Mouse (Mus musculus) 3134 (cell line): ENCODE measurements around the gene Napb.
A peak's percentile ranks its signal among the peaks of the same experiment; 100 is the strongest.
"Not testable (repeated sequence)": the region's sequence is repeated elsewhere in the genome, so short reads cannot be mapped to it uniquely, and the experiment has no call there.

Source experiments
- DNase-seq: peaks from one replicate; pipeline ENCODE4 v3.0.0-alpha.2; 2011; ENCODE audit warnings: low spot score; ENCODE audit not compliant: insufficient read length; ENCODE audit errors: extremely low read depth

Napb gene

DNA sequence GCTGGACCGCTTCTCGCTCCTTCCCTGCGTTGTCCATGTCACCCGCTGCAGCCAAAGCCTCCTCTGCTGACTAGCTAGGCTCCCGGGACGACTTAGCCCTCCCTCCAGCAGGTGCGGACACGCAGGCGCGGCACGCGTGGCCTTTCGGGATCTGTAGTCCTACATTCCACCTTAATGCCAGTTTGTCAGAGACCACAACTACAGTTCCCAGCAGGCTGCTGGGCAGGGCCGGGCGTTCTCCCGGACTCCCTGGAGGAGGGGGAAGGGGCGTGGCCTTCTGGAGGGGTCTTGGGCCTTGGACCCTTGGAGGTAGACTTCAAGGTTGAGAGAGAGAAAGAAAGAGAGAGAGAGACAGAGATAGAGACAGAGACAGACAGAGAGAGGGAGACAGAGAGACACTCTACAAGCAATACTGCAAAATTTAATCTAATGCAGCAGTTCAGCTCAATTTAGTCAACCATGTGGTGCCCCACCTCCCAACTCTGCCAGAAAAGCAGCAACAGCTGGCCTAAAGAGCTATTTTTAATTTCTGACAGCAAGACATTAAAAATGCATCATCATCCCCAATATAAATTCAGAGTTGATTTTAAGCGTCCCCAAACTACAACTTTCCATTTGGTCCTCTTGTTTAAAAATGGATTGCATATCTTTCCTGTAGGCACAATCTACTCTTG, at the start of gene Napb:
Gene Napb, minus strand, starts transcription at position 141 of the 674 bp plus-strand sequence.
- peak; percentile 94 for DNase-seq

DNA sequence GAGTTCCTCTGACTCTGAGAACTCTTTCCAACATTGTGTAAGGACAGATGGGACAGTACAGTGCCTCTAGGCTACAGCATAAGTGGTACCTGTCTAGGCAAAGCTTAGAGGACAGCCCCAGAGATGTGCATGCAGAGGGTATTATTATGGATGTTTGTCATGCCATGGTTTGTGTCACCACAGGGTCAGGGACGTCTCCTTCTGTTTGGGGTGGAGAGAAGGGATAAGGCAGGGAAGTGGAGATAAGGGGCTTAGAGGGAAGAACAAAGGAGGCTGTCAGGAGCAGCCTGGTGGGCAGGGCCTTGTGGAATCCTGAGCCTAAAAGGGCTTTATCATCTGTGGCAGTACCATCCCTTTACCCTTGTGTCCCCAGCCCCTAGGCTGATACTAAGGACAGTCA, 49.4 kb upstream of the Napb start, which contains the start of gene 8030411F24Rik:
Gene 8030411F24Rik, plus strand, starts transcription at position 301 of the 400 bp plus-strand sequence.
- no peak for DNase-seq

DNA sequence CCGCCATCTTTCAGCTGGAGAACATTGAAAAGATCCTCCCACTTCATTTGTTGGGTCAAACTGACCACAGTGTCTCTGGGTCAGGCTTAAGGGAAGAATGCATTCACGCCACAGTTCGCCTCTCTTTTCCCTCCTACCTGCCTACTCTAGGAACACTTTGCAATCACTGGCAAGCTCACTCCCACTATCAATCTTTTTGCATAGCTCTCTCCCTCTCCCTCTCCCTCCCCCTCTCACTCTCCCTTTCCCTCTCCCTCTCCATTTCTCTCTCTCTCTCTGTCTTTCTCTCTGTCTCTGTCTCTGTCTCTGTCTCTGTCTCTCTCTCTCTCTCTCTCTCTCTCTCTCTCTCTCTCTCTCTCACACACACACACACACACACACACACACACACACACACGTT, 39.1 kb upstream of the Napb start, which contains the start of gene Cst11:
Gene Cst11, minus strand, starts transcription at position 101 of the 400 bp plus-strand sequence.
- not testable (repeated sequence) for DNase-seq

DNA sequence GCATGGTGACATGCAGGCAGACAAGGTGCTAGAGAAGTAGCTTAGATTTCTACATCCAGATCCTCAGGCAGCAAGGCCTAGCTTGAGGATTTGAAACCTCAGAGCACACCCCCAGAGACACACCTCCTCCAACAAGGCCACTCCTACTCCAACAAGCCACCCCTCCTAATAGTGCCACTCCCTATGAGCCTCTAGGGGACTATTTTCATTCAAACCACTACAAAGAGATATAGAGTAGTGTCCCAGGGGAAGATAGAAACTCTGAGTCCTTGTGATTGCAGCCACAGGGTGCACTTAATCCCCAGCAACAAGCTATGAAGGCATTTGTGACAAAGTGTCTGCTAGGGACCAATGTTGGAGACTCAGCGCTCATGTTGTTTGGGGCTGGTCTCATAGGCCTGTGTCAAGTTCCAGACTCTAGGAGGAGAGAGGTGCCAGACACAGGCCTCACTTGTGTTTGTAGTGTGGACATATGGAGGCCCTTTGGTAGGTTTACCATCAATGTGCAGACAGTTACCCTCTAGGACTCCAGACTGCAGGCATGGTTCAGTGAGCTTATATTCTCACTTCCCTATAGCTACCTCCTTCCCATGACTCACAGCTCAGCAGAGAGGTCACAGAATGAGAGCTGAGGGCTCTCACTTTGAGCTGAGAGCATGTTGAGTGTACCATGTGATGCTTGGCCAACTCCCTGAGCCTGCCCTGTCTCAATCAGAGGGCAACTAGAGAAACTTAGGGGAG, 31.6 kb upstream of the Napb start:
- DNase-seq = no peak

DNA sequence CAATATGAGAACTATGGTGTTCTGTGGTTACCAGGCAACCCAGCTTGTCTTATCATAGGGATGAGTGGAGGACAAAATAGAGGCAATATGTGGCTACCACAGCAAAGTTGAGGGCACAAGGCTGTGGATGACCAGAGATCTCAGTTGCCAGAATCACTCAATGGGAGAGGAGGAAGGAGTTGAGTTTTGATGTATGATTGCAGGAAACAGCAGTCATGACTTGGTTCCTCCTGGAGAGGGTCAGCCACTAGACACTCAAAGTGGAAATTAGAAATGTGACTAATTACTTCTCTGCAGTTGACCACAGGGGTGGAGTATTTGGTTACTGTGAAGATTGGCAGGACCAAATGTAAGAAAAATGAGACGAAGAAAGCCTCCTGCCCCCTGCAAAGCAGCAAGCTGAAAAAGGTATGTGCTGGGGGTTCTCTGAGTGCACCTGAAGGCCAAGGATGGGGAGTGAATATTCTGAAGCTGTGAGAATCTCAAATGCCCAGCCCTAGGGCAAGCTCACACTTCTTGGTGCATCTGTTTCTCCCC, 22.1 kb upstream of the Napb start:
- DNase-seq = no peak

DNA sequence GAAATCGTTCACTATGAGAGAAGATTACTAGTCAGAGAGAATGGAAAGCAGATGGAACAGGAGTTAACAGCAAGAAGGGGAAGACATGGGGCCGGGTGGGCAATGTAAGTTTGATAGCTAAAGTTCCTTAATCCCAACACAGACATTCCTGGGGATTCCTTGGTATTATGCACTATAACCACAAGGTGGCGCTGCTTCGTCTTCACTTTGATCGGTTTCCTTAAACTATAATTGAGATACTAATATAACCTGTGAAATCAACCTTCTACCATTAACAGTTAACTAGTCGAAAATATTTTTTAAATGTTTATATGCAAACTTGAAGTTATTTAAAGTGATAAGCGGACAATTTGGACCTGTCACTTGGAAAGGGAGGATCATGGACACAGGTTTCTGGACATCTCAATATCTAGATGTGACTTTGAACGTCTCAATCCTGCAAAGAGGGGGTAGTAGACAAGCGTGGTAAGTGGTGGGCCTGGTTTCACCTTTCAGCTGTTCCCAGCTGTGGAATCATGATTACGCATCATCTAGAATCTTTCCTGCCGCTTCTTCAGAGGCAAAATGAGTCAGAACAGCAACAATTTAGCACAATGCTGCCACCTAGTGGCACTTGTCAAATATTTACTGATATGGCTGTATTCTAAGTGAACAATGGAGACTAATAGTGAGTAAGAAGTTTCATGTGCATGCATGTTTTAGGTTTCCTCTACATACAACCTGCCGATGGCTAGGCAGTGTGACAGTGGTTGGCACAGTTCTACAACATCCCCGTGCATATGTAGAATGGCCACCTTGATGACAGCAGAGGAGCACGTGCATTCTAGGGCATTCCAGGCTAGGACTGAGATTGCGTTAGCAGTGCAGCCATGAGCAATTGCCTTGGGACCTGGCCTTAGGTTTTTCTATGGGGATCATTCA, 19.9 kb upstream of the Napb start:
- DNase-seq = peak; percentile 46

DNA sequence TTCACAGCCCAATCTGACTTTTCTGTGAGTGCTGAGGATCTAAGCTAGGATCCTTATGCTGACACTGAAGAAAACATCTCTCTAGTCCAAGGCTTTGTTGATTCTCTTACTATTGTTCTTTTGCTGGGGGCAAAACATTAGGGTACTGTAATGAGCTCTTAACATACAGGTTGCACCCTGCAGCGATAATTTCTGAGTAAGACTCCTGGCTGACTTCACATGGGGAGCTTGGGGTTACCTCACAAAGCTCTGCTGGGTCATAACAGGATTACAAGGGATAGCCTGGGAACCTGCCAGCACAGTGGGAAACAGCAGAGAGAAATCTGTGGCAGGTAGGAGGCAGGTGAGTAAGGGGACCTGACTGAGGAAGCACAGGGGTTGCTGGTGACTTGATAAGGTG, 17.8 kb upstream of the Napb start, which contains the start of gene Cstl1:
Gene Cstl1, plus strand, starts transcription at position 301 of the 400 bp plus-strand sequence.
- no peak for DNase-seq

DNA sequence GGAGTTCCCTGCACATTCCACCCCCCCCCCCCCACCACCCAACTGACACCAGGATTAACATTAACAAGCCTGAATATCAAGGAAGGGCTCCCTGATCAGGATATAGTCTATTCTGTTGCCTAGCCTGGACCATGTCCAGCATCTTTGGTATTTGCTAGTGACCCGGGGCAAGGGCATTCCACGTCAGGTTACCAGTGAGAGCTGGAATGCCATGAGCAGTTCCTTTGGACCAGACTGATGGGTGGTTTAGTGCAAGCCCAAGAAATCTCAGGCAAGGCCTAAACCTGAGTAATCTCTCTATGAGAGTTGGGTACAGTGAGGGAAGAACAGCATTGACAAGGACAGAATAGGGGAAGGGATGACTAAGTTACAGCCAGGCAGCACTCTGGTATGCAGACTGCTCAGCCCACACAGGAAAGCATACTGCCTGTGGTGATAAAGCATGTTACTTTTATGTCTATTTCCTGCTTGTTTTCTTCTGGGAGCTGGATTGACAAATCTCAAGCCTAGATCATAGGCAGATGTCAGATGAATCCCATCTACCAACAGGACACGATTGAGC, 11.7 kb upstream of the Napb start:
- no peak for DNase-seq

DNA sequence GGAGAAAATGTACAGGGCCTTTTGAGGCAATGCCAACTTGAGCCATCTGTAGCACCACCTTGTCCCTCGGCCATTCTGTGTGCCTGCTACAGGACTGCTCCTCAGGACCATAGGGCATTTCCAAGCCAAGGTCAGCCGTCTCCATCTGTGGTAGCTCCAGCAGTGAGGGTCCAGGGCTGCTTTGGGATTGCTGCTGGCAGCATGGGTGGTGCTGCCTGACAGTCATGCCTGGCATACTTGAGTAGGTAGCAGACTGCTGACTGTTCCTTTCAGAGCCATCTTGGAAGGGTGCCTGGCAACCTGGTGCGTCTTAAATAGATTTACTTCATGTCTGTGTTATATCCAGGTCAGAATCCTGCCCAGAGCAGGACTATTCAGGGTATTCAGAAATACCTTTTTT, 10.7 kb upstream of the Napb start:
- no peak for DNase-seq

DNA sequence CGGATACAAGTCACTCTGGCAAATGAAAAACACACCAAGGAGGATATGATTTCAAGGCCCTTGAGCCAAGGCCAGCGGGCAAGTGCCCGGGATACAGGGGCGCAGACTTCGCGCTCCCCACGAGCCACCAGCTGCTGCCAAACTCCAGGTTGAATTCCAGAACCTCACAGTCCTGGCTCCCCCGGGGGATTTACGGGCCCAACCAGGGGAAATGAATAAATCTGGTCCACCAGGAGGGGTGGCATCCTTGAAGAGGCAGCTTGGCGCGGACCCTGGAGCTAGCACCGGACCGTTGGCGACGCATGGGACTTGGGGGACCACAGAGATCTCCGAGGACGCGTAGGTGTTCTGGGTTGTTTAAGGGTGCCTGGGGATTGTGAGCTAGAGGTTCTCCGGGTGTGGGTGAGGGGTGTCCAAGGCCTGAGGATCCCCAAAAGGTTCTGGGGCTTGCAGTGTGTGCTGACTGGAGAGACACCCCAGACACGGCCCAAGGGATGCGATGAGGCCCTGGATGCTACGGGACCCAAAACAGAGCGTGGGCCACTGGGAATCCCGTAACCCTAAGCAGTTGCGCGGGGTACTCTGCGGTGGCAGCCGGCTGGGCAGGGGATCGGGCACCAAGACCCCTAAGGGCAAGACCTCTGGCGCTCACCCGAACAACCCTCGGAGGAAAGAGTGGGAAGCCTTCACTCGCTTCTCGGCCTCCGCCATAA, 497 bp downstream of the Napb start:
- peak; percentile 69 for DNase-seq

DNA sequence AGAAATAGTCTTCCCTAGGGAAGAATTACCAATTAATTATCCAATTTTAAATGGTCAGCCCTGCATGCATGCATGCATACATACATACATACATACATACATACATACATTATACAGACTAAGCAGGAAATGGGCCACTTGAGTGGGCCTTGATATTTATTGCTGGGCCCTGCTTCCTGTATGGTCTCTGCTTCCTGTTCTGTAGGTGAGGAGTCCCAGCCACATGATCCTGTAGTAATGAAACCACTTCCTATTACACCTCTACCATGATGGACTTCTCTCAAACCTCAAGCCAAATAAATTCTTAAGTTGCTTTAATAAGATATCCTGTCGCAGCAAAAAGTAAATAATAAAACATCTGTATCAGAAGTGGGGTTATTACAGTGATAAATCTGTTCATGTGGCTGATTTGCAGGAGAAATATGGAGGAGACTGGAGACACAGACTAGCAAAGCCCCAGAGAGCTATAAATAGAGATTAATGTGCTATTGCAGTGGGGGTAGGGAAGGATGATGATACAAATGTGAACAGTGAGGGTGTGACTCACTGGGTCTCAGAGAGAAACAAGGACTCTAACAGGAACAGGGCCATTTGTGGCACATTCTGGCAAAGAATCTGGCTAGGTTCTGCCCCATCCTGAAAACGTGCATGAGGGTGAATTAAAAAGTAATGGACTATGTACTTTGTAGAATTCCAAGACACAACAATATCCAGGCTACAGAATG, 12.8 kb downstream of the Napb start:
- peak; percentile 43 for DNase-seq

DNA sequence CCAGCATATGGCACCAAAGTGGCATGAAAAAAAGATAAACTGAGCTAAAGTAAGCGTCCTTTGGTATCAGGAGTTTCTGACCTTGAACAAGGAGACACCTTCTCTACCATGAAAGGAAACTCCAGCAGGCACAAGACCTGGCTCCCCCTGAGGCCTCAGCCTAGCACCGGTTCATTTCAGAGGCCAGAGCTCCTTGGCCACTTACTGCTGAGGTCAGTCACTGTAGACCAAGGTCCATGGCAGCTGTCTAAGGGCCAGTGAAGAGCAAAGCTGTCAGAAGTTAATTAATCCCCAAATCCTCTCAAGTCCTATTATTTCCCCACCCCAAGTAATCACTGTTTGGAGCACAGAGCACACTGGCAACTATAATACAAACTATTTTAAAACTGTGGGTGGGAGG, 15.2 kb downstream of the Napb start:
- no peak for DNase-seq

DNA sequence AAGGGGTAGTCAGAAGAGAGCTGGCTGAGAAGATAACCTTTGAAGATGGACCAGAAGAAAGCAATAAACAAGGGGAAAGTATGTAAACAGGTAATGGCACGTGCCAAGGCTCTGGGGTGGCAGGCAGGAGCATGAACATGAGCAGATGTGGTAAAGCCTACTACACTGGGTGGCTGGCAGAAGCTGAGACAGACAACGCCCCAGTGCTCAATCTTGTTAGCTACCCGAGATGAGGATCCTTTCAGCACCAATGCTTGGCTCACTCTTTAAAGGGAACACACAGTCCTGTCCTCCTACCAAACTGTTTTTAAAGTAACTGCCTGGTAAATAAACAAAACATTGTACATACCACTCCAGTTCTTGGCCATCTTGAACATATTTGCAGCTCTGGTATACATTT, 19.9 kb downstream of the Napb start:
- no peak for DNase-seq

DNA sequence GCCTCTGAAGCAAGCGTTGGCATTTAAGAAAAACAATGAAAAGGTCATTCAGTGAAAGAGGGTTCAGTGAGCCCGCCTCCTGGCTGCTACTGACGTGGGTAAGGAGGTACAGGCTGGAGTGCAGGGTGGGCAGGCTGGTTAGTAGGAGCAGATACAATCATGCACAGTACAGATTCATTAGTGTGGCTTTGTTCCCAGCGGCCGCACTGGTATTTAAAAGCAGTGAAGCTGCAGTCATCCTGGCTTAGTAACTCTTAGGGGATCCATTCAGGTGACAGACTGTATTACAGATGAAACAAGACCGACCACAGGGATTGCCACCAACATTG, 25.1 kb downstream of the Napb start:
- no peak for DNase-seq

DNA sequence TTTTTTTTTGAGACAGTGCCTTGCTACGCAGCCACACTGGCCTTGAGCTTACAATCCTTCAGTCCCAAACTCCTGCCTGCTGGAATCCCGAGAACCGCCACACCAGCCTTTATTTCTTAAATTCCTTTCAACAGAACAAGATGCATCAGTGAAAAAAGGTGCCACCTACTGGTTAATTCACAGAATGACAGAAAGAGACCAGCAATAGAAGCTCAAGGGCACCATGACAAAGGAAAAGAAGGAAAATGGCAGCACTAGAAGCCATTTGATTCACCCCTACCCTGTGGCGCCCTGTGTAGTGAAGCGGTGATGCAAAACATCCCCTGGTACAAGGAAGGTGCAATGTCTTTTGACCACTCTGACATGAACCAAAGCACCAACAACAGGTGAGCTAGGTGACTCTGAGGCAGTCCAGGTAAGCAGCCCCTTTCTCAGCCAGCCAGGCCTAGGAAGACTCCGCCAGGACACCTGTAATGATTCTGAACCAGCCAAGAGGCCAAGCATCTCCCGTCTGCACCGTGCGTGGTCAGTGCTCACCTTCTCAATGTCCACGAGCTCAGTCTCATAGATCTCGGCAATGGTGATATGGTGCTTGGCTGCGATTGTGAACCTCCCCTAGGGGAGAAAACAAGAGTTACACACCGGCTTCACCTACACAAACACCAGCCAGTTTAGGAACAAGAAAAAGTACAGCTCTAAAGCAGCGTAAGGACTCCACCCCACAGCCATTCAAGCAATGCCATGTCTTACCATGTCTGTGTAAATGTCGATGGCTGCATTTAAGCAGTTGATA, 25.7 kb downstream of the Napb start:
- peak; percentile 25 for DNase-seq

DNA sequence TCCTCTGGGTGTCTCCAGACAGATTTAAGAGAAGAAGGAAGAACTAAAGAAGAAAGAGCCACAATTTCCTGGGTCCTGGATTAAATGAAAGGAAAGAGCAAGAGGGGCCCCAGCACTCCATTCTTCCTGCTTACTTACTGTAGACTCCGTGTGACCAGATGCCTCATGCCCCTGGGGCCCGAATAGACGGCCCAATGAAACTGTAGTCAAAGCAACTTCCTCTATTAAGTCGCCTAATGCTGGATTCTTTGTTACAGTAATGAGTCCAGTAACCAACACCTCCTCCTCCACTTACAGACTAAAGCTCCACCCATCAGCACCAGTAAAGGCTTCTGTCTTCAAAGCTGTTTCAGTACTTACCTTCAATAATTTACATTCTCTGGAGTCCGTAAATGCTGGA, 33.7 kb downstream of the Napb start:
- no peak for DNase-seq

DNA sequence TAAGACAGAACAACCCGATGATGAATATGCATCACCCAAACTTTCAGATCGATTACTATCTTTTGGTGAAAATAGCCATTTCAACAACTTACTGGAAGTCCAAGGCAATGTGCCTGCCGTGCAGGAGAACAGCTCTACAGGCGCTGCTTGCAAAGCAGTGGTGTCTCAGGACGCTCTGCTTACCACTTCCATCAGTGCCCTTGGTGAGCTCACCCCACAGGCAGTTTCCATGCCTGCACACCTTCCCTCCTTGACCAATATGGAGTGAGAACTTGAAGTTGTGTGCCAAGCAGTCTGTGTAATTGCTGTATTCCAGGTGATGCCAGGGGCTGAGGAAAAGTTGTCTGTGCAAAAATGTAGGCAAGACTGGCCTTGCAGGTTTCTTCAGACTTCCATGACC, 41.5 kb downstream of the Napb start:
- no peak for DNase-seq

DNA sequence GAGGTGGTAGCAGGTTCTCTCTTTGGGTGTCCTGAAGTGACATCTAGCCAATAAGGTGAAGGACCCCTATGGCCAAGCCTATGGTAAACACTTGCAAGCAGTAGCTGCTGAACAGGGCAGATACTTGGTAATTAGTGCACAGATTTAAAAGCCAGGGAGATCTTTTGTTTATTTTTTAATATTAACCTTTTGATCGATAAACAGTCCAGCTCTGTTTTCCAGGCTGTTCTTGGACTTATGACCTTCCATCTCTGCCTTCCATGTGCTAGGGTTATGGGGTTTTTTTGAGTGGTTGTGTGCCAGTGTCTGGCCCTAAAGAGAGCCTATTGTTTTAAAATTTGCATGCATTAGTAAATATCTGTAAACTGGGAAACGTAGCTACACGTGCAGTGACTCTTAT, 42.0 kb downstream of the Napb start:
- no peak for DNase-seq
